Mouse (Mus musculus) megakaryocyte-erythroid progenitor cell, adult 5-6 weeks (primary cell): Measurements from ENCODE around the gene Nrxn2. TPM values are rescaled to one million over a fixed set of nuclear protein-coding genes. Genes with fewer than 3 reads are reported as not detected.

Source experiments
- ATAC-seq: replicated peaks from 2 replicates; pipeline ENCODE4 v1.8.0; 2016; ENCODE audit warnings: mild to moderate bottlenecking, inconsistent platforms; ENCODE audit not compliant: severe bottlenecking, poor library complexity, low FRiP score, low TSS enrichment
- total RNA-seq, 2 experiments: library from RNA; stranded (forward) in 1 of 2; stranded (reverse) in 1 of 2; fragments of 200-1000, 215-1000 nt in 1 of 2; fragments of >200 nt in 1 of 2; fragmentation: Nextera tagmentation in 1 of 2; gene quantifications; 2 replicates each; pipeline ENCODE4 v1.2.3; 2014 to 2017

Nrxn2 gene
- total RNA-seq, 2 experiments from 2014 or later, result not detected

GRCm38 (mm10) chr19:6409176-6409575, 9.4 kb upstream of the Nrxn2 start:
- no peak for ATAC-seq

DNA sequence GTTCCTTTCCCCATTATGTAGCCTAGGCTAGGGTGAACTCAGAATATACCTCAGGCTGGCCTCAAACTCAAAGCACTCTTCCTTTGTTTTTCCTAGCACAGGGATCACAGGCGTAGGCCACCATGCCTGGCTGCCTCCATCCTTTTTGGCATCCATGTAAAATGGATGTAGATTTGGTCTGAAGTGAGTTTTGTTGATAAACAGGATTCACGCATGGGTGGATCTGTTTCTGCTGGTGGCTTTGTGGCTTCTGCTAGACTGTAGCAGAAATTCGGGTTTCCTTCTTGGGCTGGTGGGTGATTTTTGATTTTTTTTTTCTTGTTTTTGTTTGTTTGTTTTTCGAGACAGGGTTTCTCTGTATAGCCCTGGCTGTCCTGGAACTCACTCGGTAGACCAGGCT, 8.6 kb upstream of the Nrxn2 start:
- no peak for ATAC-seq

- no peak for ATAC-seq
These were observed 5.7 kb upstream of the Nrxn2 start for GRCm38 (mm10) chr19:6412798-6413197.

DNA sequence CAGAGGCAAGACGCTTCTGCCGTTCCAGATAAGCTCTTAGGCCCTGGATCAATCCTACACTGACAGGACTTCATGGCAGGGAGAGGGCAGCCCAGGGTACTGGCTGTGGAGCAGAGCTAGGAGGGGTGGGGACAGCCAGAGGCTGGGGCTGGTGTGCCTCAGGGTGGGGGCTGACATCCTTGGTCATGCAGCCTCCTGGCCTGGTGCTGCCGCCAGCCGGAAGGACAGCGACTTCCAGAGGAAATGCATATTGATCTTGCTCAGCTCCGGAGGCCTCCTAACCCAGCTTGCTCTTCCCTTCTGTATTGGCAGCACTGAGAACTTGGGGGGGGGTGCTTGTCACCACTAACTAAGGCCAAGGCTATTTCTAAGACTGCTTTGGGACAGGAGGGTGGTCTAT, 3.1 kb upstream of the Nrxn2 start:
- ATAC-seq, result no peak

GRCm38 (mm10) chr19:6416124-6416770, 2.3 kb upstream of the Nrxn2 start:
- ATAC-seq, result no peak

DNA sequence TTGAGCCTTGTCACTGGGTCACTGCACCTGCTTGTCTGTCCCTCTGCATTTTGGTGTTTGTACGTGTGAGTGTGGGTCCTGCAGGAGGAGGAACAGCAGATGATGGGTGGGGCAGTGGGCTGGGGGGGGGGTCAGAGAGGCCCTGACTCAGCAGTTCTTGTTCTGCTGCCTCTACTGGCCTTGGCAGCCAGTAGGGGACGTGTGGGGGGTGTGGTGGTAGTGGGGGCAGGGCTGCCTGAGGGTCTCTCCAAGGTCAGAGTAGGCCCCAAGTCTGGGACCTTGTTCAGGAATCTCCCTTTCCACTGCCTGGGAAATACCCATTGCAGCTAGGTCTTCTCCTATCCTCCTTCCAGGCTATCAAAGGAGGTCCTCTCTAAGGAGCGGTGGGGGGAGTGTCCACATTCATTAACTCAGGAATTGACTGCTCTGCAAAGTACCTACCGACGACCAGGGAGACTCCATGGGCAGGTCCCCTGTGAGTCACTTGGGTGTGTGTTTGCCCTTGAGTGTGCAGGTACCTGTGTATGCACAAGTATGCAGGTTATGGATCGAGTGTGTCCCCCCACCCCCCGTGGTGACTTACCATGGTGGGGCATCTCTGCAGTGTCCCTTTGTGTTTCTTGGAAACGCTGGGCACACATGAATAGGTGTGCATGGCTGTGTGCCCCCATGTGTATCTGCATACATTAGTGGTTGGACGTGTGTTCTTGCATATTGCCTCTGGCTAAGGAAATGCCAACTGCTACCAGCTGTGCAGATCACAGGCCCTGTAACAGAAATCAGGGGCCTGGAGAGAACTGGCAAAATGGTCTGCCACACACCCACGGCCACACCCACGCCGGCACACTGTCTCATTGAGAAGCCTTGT, 1.4 kb upstream of the Nrxn2 start:
- no peak for ATAC-seq

- ATAC-seq, result no peak
These were observed 607 bp downstream of the Nrxn2 start for GRCm38 (mm10) chr19:6418984-6419692.

- ATAC-seq, result no peak
These were observed 1.3 kb downstream of the Nrxn2 start for GRCm38 (mm10) chr19:6419805-6420310.

GRCm38 (mm10) chr19:6420481-6421210, 2.1 kb downstream of the Nrxn2 start:
- no peak for ATAC-seq

DNA sequence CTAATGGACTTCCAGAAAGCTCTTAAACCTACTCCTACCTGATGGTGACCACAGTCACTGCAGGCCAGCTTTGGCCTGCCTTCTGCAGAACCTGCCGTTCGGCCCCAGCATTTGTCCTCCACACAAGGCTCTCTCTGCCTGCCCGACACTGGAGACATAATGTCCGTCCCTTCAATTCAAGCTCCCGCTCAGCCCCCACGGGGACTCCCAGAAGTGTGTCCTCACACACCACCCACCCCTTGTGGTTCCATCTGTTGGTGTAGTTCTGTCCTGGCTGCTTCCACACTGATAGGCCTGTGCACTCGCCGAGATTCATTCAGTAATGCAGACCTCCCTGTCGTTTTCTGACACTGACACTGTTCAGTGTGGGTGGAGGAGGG, 2.7 kb downstream of the Nrxn2 start:
- no peak for ATAC-seq

- no peak for ATAC-seq
These were observed 3.5 kb downstream of the Nrxn2 start for GRCm38 (mm10) chr19:6422014-6422413.

GRCm38 (mm10) chr19:6423241-6423640, 4.7 kb downstream of the Nrxn2 start:
- no peak for ATAC-seq

GRCm38 (mm10) chr19:6424137-6424881, 5.8 kb downstream of the Nrxn2 start:
- no peak for ATAC-seq

- ATAC-seq, result no peak
These were observed 7.1 kb downstream of the Nrxn2 start for GRCm38 (mm10) chr19:6425595-6425994.

DNA sequence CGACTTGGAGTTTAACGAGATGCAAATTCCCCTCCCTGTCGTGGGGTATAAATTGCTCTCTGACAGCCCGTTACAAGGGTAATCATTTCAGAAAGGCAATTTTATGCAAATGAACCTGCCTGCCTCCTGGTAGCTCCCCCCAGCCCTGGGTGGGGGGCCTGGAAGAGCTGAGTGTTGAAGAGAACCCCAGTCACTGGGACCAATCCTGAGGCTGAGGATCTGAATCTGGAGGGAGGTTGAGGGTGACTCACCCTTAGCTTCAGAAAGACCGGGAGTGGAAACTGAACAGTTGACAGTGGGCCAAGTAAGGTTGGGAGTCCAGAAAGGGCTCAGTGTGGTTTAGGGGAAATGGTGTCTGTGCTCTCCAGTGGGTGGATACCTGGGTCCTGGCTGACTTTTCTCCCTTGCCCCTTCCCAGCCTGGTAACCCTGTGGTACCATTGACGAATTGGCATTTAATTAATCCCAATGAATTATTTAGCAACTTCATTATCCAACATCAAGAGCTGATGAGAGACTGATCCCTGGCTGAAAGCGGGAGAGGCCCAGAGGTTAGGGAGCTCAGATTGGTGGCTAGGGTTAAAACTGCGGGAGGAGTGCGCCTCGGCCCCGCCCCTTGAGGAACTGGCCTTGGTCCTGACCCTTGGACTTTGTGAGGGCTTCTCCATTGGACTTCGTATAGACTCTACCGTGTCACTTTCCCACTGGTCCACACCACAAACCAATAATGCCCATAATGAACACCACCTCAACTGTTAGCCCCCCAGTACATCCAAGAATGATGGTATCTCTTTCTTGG, 8.4 kb downstream of the Nrxn2 start:
- peak; percentile 69; the same call in 1 of the 2 replicates for ATAC-seq

GRCm38 (mm10) chr19:6427653-6428434, 9.3 kb downstream of the Nrxn2 start:
- ATAC-seq, result no peak

GRCm38 (mm10) chr19:6428501-6429200, 10.1 kb downstream of the Nrxn2 start:
- ATAC-seq, result peak; percentile 50
